Mouse (Mus musculus) forebrain, postnatal 0 days (tissue): ENCODE data around the gene C9. TPM values are rescaled to one million over a fixed set of nuclear protein-coding genes. Genes with fewer than 3 reads are reported as not detected.

Experiments
- ATAC-seq: fragments of 200-750 bp; cut with Nextera tagmentation; 2 replicates; pipeline ENCODE4 v1.8.0; 2017; ENCODE audit warnings: mild to moderate bottlenecking, moderate library complexity
- DNase-seq: peaks from one replicate; pipeline ENCODE4 v3.0.0-alpha.2; 2015
- H3K27ac ChIP-seq: fragments of 300-500 bp; sonication (generic); 2 replicates; pipeline ENCODE4 v1.5.1; 2014; ENCODE audit warnings: low read depth, mild to moderate bottlenecking, antibody characterized with exemption, low read length, moderate library complexity, mixed read lengths
- H3K27me3 ChIP-seq: fragments of 300-500 bp; sonication (generic); 2 replicates; pipeline ENCODE4 v1.6.1; 2014; ENCODE audit warnings: mild to moderate bottlenecking, low read length, mixed read lengths; ENCODE audit not compliant: insufficient read depth
- H3K36me3 ChIP-seq: fragments of 300-500 bp; sonication (generic); 2 replicates; pipeline ENCODE4 v1.6.1; 2014; ENCODE audit warnings: mild to moderate bottlenecking, moderate library complexity; ENCODE audit not compliant: insufficient read depth
- H3K4me1 ChIP-seq: fragments of 300-500 bp; sonication (generic); 2 replicates; pipeline ENCODE4 v1.6.1; 2014; ENCODE audit warnings: antibody characterized with exemption; ENCODE audit not compliant: insufficient read depth
- H3K4me2 ChIP-seq: fragments of 300-500 bp; sonication (generic); 2 replicates; pipeline ENCODE4 v1.6.1; 2014; ENCODE audit warnings: low read depth, mild to moderate bottlenecking, moderate library complexity
- H3K4me3 ChIP-seq: fragments of 300-500 bp; sonication (generic); 2 replicates; pipeline ENCODE4 v1.5.1; 2014; ENCODE audit warnings: low read depth, low read length, mixed read lengths
- H3K9ac ChIP-seq: fragments of 300-500 bp; sonication (generic); 2 replicates; pipeline ENCODE4 v1.6.1; 2014; ENCODE audit warnings: mild to moderate bottlenecking
- H3K9me3 ChIP-seq: fragments of 300-500 bp; sonication (generic); 2 replicates; pipeline ENCODE4 v1.6.1; 2016; ENCODE audit warnings: low read length
- CTCF ChIP-seq: sonication (generic); IDR thresholded peaks from 2 replicates; pipeline ENCODE4 v1.5.1; 2016; ENCODE audit warnings: antibody characterized with exemption, control low read depth, low read depth
- WGBS: fragments of 180-500 bp; shearing (Covaris S2); extraction: QIAGEN DNeasy Blood & Tissue Kit; methylation state at CpG from one replicate; pipeline ENCODE4 v1.1.7; 2014; 5-methylcytosine and 5-hydroxymethylcytosine counted together
- polyA plus RNA-seq: library from polyadenylated mRNA; unstranded; fragments of >200 nt; fragmentation: Nextera tagmentation; extraction: Ambion mirVana; gene quantifications from 2 replicates; pipeline ENCODE4 v1.2.1, GENCODE M21; 2015
- total RNA-seq: library from RNA; depleted of rRNA; stranded (reverse); fragments of >200 nt; gene quantifications from 2 replicates; pipeline ENCODE4 v1.2.3, GENCODE M21; 2014

The C9 gene
- total and polyA plus RNA-seq, 2 experiments from 2014 or later, result not detected

DNA sequence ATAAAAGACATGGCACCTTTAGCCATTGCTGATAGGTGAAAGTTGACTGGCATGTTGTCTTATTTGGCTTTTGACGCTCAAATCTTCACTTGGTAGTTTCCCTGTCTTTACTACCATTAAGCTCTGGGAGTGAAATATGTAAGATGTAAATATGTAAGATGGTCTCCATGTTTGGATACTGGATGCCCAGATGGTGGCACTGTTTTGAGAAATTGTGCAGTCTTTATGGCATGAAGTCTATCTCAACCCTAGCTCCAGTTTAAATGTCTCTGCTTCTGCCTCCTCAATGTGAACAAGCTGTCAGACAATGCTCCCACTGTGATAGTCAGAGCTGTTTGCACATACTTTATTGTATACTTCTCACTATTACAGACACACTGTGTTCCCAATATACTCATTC lies 23.7 kb downstream of the C9 start:
- no peak for ATAC-seq
- WGBS, result 88% methylated on average over 1 of the region's 1 CpGs
- TF ChIP-seq CTCF, result no peak

GRCm38 (mm10) chr15:6469384-6469783 lies 24.3 kb downstream of the C9 start:
- TF ChIP-seq CTCF, result no peak
- 93% methylated on average over 3 of the region's 3 CpGs for WGBS
- H3K27me3 ChIP-seq, result no peaks in the 10 kb centered on the region
- H3K27ac ChIP-seq, result no peak overlapping the region
- DNase-seq (no peak), ATAC-seq (no peak)
- H3K9me3 ChIP-seq, result no peaks in the 10 kb centered on the region
- H3K4me3 ChIP-seq, result no peak overlapping the region
- H3K9ac ChIP-seq, result no peak overlapping the region
- H3K4me2 ChIP-seq, result no peak overlapping the region
- no peaks in the 10 kb centered on the region for H3K4me1 ChIP-seq
- no peaks in the 10 kb centered on the region for H3K36me3 ChIP-seq

More for the DNA sequence above, 23.7 kb downstream of the C9 start:
- Histone ChIP-seq H3K4me3 (no peak overlapping the region), H3K36me3 (no peaks in the 10 kb centered on the region), H3K9me3 (no peaks in the 10 kb centered on the region), H3K9ac (no peak overlapping the region), H3K4me2 (no peak overlapping the region), H3K27me3 (no peaks in the 10 kb centered on the region), H3K27ac (no peak overlapping the region), H3K4me1 (no peaks in the 10 kb centered on the region)
- no peak for DNase-seq

DNA sequence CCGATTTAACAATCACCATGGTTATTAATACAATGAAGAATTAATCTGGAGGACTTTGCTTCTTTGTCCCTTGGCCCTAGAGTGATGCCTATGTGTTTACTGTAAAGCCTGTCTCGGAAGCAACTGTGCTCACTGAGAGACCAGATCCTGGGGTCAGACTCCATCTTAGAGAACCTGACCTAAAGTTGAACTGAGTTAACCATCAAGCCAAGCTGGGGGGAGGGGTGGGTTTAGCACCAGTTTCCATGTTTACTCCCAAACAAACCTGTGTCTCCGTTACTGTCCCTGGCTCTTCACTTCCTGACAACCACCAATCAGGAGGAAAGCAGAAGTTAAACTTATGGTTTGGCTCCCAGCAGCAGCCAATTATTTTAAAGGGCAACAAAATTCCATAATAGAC lies 38.4 kb downstream of the C9 start:
- no peak for DNase-seq
- H3K27ac ChIP-seq, result no peak overlapping the region
- no peak for ATAC-seq
- H3K9me3 ChIP-seq, result no peaks in the 10 kb centered on the region
- no peak overlapping the region for H3K4me2 ChIP-seq
- H3K4me1 ChIP-seq, result no peaks in the 10 kb centered on the region
- no peak for TF ChIP-seq CTCF
- no peak overlapping the region for H3K9ac ChIP-seq
- H3K36me3 ChIP-seq, result no peaks in the 10 kb centered on the region
- 75% methylated on average over 3 of the region's 3 CpGs for WGBS
- no peaks in the 10 kb centered on the region for H3K27me3 ChIP-seq
- H3K4me3 ChIP-seq, result no peak overlapping the region

DNA sequence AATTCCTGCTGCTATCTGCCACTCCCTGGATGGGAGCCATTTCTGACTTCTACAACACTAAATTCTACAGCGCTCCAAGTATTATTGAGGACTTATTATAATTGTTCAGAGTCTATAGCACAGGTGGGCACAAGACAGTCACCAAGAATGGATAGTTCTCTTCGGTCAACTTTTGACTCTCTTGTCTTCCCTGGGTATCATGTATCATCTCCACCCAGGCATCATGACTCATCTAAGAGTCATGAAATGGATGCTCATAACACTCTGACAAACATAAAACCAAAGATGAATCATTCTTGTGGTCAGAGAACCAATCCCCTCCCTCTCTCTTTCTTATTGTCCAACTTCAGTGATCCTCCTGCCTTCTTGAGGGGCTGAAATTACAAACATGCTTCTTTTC lies 47.3 kb downstream of the C9 start:
- H3K4me3 ChIP-seq, result no peak overlapping the region
- H3K27me3 ChIP-seq, result no peaks in the 10 kb centered on the region
- no peak overlapping the region for H3K27ac ChIP-seq
- no peaks in the 10 kb centered on the region for H3K4me1 ChIP-seq
- no peak overlapping the region for H3K4me2 ChIP-seq
- H3K36me3 ChIP-seq, result no peaks in the 10 kb centered on the region
- TF ChIP-seq CTCF, result no peak
- no peaks in the 10 kb centered on the region for H3K9me3 ChIP-seq
- ATAC-seq (no peak), DNase-seq (no peak)
- H3K9ac ChIP-seq, result no peak overlapping the region
- WGBS, result 93% methylated on average over 2 of the region's 2 CpGs

DNA sequence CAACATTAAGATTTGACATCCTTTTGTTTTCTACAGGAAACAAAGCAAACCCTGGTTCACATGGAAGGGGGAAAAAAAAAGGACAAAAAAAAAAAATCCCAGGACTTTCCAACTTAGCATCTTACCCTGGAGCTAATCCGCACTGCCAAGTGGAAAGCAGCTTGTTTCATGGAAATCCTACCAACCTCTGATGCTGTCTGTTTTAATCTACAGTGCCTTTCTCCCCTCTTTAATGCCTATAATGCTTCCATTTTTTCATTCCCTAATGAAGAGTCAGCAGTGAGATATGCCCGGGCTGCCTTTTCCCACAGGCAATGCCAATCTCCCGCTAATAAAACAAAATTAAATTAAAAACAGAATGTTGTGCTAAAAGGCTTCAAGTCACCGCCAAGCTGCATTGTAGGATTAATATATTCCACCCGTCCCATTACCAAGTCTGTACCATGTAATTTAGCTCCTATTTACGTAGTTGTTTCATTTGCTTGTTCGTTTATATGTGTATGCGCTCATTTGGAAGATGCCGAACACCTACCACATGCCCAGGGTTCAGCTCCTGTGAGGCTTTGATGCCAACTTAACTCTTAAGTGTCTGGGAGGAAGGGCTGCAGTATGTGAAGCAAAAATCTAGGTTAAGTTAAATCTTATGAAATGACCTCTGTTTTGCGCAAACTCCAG lies 53.4 kb downstream of the C9 start:
- Histone ChIP-seq H3K4me2 (peak overlapping the region; percentile 26), H3K36me3 (no peaks in the 10 kb centered on the region), H3K4me3 (no peak overlapping the region), H3K27me3 (no peaks in the 10 kb centered on the region), H3K9me3 (no peaks in the 10 kb centered on the region), H3K9ac (no peak overlapping the region), H3K4me1 (no peaks in the 10 kb centered on the region), H3K27ac (no peak overlapping the region)
- ATAC-seq (peak; percentile 36), DNase-seq (peak; percentile 12)
- no peak for TF ChIP-seq CTCF
- WGBS, result 26% methylated on average over 10 of the region's 10 CpGs

GRCm38 (mm10) chr15:6500787-6501186 lies 55.7 kb downstream of the C9 start:
- no peaks in the 10 kb centered on the region for H3K27me3 ChIP-seq
- no peaks in the 10 kb centered on the region for H3K9me3 ChIP-seq
- ATAC-seq (no peak), DNase-seq (no peak)
- WGBS, result 83% methylated on average over 1 of the region's 1 CpGs
- no peak for TF ChIP-seq CTCF
- no peaks in the 10 kb centered on the region for H3K4me1 ChIP-seq
- no peaks in the 10 kb centered on the region for H3K36me3 ChIP-seq
- H3K9ac ChIP-seq, result no peak overlapping the region
- H3K4me2 ChIP-seq, result no peak overlapping the region
- H3K27ac ChIP-seq, result no peak overlapping the region
- no peak overlapping the region for H3K4me3 ChIP-seq

- no peak for ATAC-seq
- Histone ChIP-seq H3K4me2 (no peak overlapping the region), H3K4me1 (no peaks in the 10 kb centered on the region), H3K9me3 (no peaks in the 10 kb centered on the region), H3K9ac (no peak overlapping the region), H3K27ac (no peak overlapping the region), H3K36me3 (no peaks in the 10 kb centered on the region), H3K4me3 (no peak overlapping the region), H3K27me3 (no peaks in the 10 kb centered on the region)
- no peak for TF ChIP-seq CTCF
- DNase-seq, result no peak
- WGBS, result 97% methylated on average over 1 of the region's 1 CpGs
Observed at GRCm38 (mm10) chr15:6517525-6517924, 72.4 kb downstream of the C9 start.
